Mouse (Mus musculus) liver, adult (tissue): ENCODE data around the gene Cpt1b.

Experiments
- GATA4 ChIP-seq: IDR thresholded peaks from 2 replicates; pipeline ENCODE4 v1.6.1; 2014; ENCODE audit warnings: mild to moderate bottlenecking, low read length; ENCODE audit not compliant: insufficient replicate concordance

Cpt1b gene

GRCm38 (mm10) chr15:89453865-89454478 lies 28.3 kb upstream of the Cpt1b start, which contains the start of gene Mapk8ip2:
Gene Mapk8ip2, plus strand, starts transcription at chr15:89453913.
- TF ChIP-seq GATA4 = no peak

GRCm38 (mm10) chr15:89452906-89453864 lies 27.5 kb upstream of the Cpt1b start:
- no peak for TF ChIP-seq GATA4

GRCm38 (mm10) chr15:89442486-89443070 lies 16.9 kb upstream of the Cpt1b start:
- TF ChIP-seq GATA4 = no peak

GRCm38 (mm10) chr15:89435878-89436277 lies 10.2 kb upstream of the Cpt1b start:
- TF ChIP-seq GATA4 = no peak

- no peak for TF ChIP-seq GATA4
These were observed 8.5 kb upstream of the Cpt1b start for GRCm38 (mm10) chr15:89434136-89434535.

GRCm38 (mm10) chr15:89432946-89433345 lies 7.3 kb upstream of the Cpt1b start:
- no peak for TF ChIP-seq GATA4

- TF ChIP-seq GATA4 = no peak
These were observed 6.1 kb upstream of the Cpt1b start for GRCm38 (mm10) chr15:89431806-89432205.

GRCm38 (mm10) chr15:89431271-89431670 lies 5.6 kb upstream of the Cpt1b start:
- TF ChIP-seq GATA4 = no peak

- TF ChIP-seq GATA4 = no peak
These were observed 4.7 kb upstream of the Cpt1b start for GRCm38 (mm10) chr15:89430341-89430740.

GRCm38 (mm10) chr15:89429352-89430221 lies 3.9 kb upstream of the Cpt1b start, which contains the start of the genes C730034F03Rik, Gm44502 and Chkb:
Gene C730034F03Rik, plus strand, starts transcription at chr15:89429589.
Gene Gm44502, minus strand, starts transcription at chr15:89429696.
Gene Chkb, minus strand, starts transcription at chr15:89429908.
- peak; percentile 75; the same call in 1 of the 2 replicates for TF ChIP-seq GATA4

- TF ChIP-seq GATA4 = no peak
These were observed 3.2 kb upstream of the Cpt1b start for GRCm38 (mm10) chr15:89428821-89429351.

GRCm38 (mm10) chr15:89428136-89428790 lies 2.6 kb upstream of the Cpt1b start:
- no peak for TF ChIP-seq GATA4

GRCm38 (mm10) chr15:89426716-89427115 lies 1.1 kb upstream of the Cpt1b start:
- no peak for TF ChIP-seq GATA4

- no peak for TF ChIP-seq GATA4
These were observed 1.0 kb downstream of the Cpt1b start for GRCm38 (mm10) chr15:89424621-89425020.
